ENCODE assay signal across 8 mouse cellular contexts in genomic region chr5:111262574-111263239, GRCm38 (mm10).
A peak's percentile ranks its signal among the peaks of the same experiment; 100 is the strongest.
DNase-seq lines count a peak whose midpoint lies in the region; ATAC-seq and TF ChIP-seq lines count a peak whose summit lies in the region.

No protein-coding gene starts in this region.

- TF ChIP-seq CTCF in brain, embryonic 14.5 days (IDR thresholded peaks at IDR 0.05; ENCODE audit: borderline replicate concordance, extremely low read depth, insufficient read depth, insufficient read length): no peak; the same call in 1 of the 2 replicates

- 18% methylated on average over 11 of the region's 11 CpGs for WGBS in embryonic facial prominence, embryonic 14.5 days
- 27% methylated on average over 11 of the region's 11 CpGs for WGBS in hindbrain, embryonic 10.5 days
- 21% methylated on average over 11 of the region's 11 CpGs for WGBS in limb, embryonic 10.5 days
- WGBS in midbrain, embryonic 15.5 days: 16% methylated on average over 11 of the region's 11 CpGs

- peak; percentile 58; the same call in 1 of the 2 replicates for ATAC-seq in embryonic facial prominence, embryonic 14.5 days (ENCODE audit: low read depth)
- ATAC-seq in midbrain, embryonic 15.5 days (replicated peaks): peak; percentile 59

- H3K9ac ChIP-seq in embryonic facial prominence, embryonic 14.5 days (ENCODE audit: low read depth, low read length): no peak overlapping the region
- no peak overlapping the region for H3K9ac ChIP-seq in midbrain, embryonic 15.5 days

- H3K4me1 ChIP-seq in embryonic facial prominence, embryonic 14.5 days (ENCODE audit: control insufficient read depth, insufficient read depth, low read length): peaks cover 10% of the 10 kb centered on the region
- peaks cover 54% of the 10 kb centered on the region for H3K4me1 ChIP-seq in hindbrain, embryonic 10.5 days (replicated peaks)
- peaks cover 28% of the 10 kb centered on the region for H3K4me1 ChIP-seq in limb, embryonic 10.5 days
- H3K4me1 ChIP-seq in midbrain, embryonic 15.5 days: peaks cover 43% of the 10 kb centered on the region

- no peak overlapping the region for H3K4me2 ChIP-seq in embryonic facial prominence, embryonic 14.5 days (ENCODE audit: low read depth, low read length)
- H3K4me2 ChIP-seq in midbrain, embryonic 15.5 days: no peak overlapping the region

- H3K36me3 ChIP-seq in embryonic facial prominence, embryonic 14.5 days (ENCODE audit: control insufficient read depth, insufficient read depth, low read length): peaks cover 14% of the 10 kb centered on the region
- H3K36me3 ChIP-seq in hindbrain, embryonic 10.5 days: peaks cover 24% of the 10 kb centered on the region
- peaks cover 30% of the 10 kb centered on the region for H3K36me3 ChIP-seq in limb, embryonic 10.5 days
- H3K36me3 ChIP-seq in midbrain, embryonic 15.5 days (replicated peaks): peaks cover 8% of the 10 kb centered on the region; the same call in 1 of the 2 replicates

- no peaks in the 10 kb centered on the region for H3K27me3 ChIP-seq in embryonic facial prominence, embryonic 14.5 days (replicated peaks; ENCODE audit: control insufficient read depth, insufficient read depth, low read length)
- H3K27me3 ChIP-seq in hindbrain, embryonic 10.5 days (ENCODE audit: insufficient read depth, poor library complexity, severe bottlenecking): peaks cover 19% of the 10 kb centered on the region
- no peaks in the 10 kb centered on the region for H3K27me3 ChIP-seq in limb, embryonic 10.5 days (ENCODE audit: low read depth, poor library complexity, severe bottlenecking)
- H3K27me3 ChIP-seq in midbrain, embryonic 15.5 days (replicated peaks): no peaks in the 10 kb centered on the region

- peak overlapping the region; percentile 15 for H3K27ac ChIP-seq in embryonic facial prominence, embryonic 14.5 days (replicated peaks; ENCODE audit: low read depth, low read length)
- H3K27ac ChIP-seq in hindbrain, embryonic 10.5 days: peak overlapping the region; percentile 60
- H3K27ac ChIP-seq in limb, embryonic 10.5 days: peak overlapping the region; percentile 42
- H3K27ac ChIP-seq in midbrain, embryonic 15.5 days: peak overlapping the region; percentile 77

- H3K9me3 ChIP-seq in embryonic facial prominence, embryonic 14.5 days (ENCODE audit: control insufficient read depth, low read length): peaks cover 7% of the 10 kb centered on the region
- peaks cover 12% of the 10 kb centered on the region for H3K9me3 ChIP-seq in hindbrain, embryonic 10.5 days
- H3K9me3 ChIP-seq in limb, embryonic 10.5 days (replicated peaks): no peaks in the 10 kb centered on the region; the same call in 1 of the 2 replicates
- no peaks in the 10 kb centered on the region for H3K9me3 ChIP-seq in midbrain, embryonic 15.5 days

- peak; percentile 81 for DNase-seq in brain, embryonic 14.5 days (ENCODE audit: low read depth)
- peak; percentile 81 for DNase-seq in embryonic facial prominence, embryonic 14.5 days (ENCODE audit: low spot score)
- peak; percentile 33 for DNase-seq in hindbrain, embryonic 10.5 days (ENCODE audit: low spot score)
- no peak for DNase-seq in limb, embryonic 10.5 days (ENCODE audit: low spot score)
- no peak for DNase-seq in cerebellum, adult 11-12 months
- no peak for DNase-seq in left cerebral cortex, adult 8-10 months (ENCODE audit: low spot score in 2 of 2)
- DNase-seq in testis, postnatal 10 days (ENCODE audit: low spot score): no peak

- TF ChIP-seq POLR2A in brain, embryonic 14.5 days (IDR thresholded peaks at IDR 0.05; ENCODE audit: borderline replicate concordance, extremely low read depth, insufficient read depth, insufficient read length, poor library complexity, severe bottlenecking): no peak

- H3K4me3 ChIP-seq in embryonic facial prominence, embryonic 14.5 days (ENCODE audit: low read depth, low read length): no peak overlapping the region
- H3K4me3 ChIP-seq in hindbrain, embryonic 10.5 days: no peak overlapping the region
- H3K4me3 ChIP-seq in limb, embryonic 10.5 days: no peak overlapping the region; the same call in 1 of the 2 replicates
- H3K4me3 ChIP-seq in midbrain, embryonic 15.5 days: no peak overlapping the region

Comparison
In these comparisons a context has a peak if more than half of its experiments do, and no peak if none do; other contexts are left out.
1. DNase-seq: peak in brain, embryonic 14.5 days (single experiment), embryonic facial prominence, embryonic 14.5 days (single experiment) and hindbrain, embryonic 10.5 days (single experiment); none in limb, embryonic 10.5 days (single experiment), cerebellum, adult 11-12 months (single experiment), left cerebral cortex, adult 8-10 months (0 of 2) and testis, postnatal 10 days (single experiment).
2. H3K27ac ChIP-seq: peak in every context shown above with its lines; median percentile 77 in midbrain, embryonic 15.5 days; 60 in hindbrain, embryonic 10.5 days; 42 in limb, embryonic 10.5 days; 15 in embryonic facial prominence, embryonic 14.5 days.